Mouse (Mus musculus) heart, postnatal 4 days (tissue): ENCODE results near the gene Adamtsl5. TPM values are rescaled to one million over a fixed set of nuclear protein-coding genes. Genes with fewer than 3 reads are reported as not detected.

Experiments used
- DNase-seq: peaks from one replicate; pipeline ENCODE4 v3.0.0; 2021
- total RNA-seq, 2 experiments: library from RNA; stranded (reverse); gene quantifications; 2 replicates each; pipeline ENCODE4 v1.2.3; 2021

Gene Adamtsl5
- total RNA-seq, 2 experiments from 2014 or later = 32.8 to 34.2 TPM

- DNase-seq = no peak
These were observed 31.2 kb downstream of the Adamtsl5 start for GRCm38 (mm10) chr10:80317011-80317410.

DNA sequence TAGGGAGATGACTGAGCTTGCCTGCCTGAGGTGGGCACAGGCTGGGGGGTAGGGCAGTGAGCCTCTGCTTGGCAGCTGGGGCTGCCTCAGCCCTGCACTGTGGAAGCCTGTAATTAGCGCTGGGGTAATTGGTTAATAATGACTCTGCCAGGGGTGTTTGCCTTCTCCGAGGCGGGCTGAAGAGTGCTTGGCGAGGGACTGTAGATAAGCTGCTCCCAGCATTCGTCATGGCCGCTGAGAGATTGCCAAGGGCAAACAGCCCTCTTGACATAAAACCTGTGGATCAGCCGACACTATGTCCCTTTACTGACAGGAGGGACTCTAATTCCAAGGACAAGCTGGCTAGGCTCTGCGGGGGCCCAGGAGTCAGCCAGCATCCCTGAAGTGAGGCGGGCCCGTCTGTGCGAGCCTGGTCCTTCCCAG is 31.8 kb downstream of the Adamtsl5 start:
- DNase-seq = peak; percentile 63

GRCm38 (mm10) chr10:80315315-80315714 is 32.9 kb downstream of the Adamtsl5 start:
- DNase-seq = no peak

GRCm38 (mm10) chr10:80314494-80315001 is 33.7 kb downstream of the Adamtsl5 start:
- DNase-seq = no peak

- peak; percentile 54 for DNase-seq
These were observed 34.5 kb downstream of the Adamtsl5 start for GRCm38 (mm10) chr10:80313627-80314201.

GRCm38 (mm10) chr10:80312586-80313504 is 35.4 kb downstream of the Adamtsl5 start:
- DNase-seq = no peak

- DNase-seq = no peak
These were observed 36.7 kb downstream of the Adamtsl5 start for GRCm38 (mm10) chr10:80311560-80311959.

GRCm38 (mm10) chr10:80304862-80305261 is 43.4 kb downstream of the Adamtsl5 start:
- no peak for DNase-seq

DNA sequence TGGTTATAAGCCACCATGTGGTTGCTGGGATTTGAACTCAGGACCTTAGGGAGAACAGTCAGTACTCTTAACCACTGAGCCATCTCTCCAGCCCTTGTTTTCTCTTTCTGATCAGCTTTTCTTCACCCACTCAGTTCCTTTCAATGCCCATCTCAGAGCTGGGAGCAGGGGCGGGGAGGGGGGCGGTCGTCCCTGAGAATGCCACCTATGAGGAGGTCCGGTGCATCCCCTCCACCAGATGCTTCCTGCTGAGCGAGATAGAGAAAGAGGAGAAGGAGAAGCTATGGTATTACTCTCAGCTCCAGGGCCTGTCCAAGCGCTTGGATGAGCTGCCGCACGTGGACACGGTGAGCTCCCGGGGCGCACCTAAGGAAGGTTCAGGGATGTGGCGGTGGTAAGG is 43.8 kb downstream of the Adamtsl5 start:
- DNase-seq = no peak

DNA sequence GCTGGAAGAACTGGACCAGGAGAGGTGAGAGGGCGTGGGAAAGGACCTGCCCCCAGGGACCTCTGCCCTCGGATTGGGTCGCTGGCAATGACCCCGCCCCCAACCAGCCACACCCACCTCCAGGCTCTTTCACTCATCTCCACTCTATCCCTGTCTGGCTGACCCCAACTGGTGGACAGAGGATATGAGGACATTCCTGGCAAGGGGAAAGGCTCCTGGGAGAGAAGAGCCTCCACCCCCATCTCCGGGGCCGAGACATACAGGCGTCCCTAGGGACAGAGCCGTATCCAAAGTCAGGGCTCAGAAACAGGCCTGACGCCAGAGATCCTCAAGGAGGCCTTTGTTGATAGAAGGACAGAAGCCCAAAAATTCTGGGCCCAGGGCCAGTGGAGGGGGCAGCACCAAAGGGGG is 45.7 kb downstream of the Adamtsl5 start:
- peak; percentile 86 for DNase-seq

DNA sequence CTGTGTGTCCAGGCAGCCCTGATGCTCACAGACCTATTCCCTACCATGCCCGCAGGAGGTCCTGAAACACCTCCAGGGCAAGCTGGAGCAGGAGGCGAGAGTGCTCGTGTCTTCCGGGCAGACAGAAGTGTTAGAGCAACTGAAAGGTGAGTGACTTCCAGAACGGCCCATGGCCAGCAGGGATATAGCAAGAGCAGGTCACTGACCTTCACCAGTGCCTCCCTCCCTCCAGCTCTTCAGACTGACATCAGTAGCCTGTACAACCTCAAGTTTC is 46.2 kb downstream of the Adamtsl5 start:
- DNase-seq = no peak

DNA sequence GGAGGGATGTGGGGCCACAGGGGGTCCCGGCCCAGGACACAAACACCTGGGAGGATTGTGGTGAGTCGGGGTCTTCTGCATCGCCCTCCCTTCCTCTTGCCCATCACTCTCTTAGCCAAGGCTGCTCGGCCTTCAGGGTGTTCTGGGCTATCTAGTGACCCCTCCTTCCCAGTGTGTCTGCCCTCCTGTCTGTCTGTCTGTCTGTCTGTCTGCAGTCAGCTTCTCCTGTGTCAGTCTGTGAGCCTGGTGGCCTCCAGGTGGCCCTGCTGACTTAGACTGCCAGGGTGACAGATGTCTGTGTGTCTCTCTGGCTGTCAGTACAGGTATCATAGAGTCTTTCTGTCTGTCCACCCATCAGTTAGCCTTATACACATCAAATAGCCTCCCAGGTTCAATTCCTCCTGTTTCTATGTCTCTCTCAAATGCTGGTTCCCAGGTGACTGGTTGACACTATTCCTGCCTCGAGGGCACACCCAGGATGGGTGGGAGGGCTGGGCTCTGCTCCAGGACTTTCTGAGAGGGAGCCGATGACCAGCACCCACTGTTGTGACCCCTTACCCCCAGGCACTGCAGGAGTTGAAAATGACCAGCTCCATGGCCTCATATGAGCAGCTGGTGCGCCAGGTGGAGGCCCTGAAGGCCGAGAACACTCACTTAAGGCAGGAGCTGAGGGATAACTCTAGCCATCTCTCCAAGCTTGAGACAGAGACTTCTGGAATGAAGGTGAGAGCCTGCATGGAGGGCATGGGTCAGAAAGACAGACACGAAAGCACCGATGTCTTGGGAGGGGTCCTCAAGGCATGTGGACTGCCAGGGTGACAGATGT is 46.7 kb downstream of the Adamtsl5 start:
- no peak for DNase-seq

- no peak for DNase-seq
These were observed 47.5 kb downstream of the Adamtsl5 start for GRCm38 (mm10) chr10:80300672-80301181.

DNA sequence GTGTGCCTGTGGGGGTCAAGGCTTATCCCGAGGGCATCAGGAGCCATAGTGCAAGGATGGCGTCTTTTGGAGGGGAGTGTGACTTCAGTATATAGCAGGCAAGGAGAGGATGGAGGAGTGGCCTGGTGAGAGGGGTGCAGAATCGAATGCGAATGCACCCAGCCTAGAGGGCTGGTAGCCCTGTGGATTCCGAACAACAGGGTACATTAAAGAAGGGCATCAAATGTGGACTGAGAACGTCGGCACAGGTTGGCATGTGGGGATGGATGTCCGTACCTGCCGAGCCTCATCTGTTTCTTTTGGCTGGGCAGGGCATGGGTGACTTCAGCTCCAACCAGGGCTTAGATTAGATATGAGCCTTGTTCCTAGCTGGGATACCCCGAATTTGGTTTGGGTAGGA is 48.4 kb downstream of the Adamtsl5 start:
- DNase-seq = no peak

DNA sequence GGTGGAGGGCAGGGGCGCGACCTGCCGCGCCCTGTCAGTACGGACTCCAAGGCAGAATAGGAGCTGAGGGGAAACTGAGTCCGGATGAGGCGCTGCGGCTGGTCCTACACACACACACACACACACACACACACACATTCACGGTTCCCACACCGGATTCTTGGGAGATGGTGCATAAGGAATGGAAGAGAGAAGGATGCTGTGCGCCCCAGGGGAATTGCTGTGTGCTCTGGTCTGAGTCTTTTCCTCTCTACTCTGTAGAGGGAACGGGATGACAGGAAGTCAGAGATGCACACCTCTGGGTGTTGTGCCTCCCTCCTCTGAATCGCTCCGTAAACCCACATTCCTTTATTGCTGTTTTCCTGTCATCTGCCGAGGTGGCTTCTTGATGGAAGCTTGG is 48.9 kb downstream of the Adamtsl5 start:
- no peak for DNase-seq

DNA sequence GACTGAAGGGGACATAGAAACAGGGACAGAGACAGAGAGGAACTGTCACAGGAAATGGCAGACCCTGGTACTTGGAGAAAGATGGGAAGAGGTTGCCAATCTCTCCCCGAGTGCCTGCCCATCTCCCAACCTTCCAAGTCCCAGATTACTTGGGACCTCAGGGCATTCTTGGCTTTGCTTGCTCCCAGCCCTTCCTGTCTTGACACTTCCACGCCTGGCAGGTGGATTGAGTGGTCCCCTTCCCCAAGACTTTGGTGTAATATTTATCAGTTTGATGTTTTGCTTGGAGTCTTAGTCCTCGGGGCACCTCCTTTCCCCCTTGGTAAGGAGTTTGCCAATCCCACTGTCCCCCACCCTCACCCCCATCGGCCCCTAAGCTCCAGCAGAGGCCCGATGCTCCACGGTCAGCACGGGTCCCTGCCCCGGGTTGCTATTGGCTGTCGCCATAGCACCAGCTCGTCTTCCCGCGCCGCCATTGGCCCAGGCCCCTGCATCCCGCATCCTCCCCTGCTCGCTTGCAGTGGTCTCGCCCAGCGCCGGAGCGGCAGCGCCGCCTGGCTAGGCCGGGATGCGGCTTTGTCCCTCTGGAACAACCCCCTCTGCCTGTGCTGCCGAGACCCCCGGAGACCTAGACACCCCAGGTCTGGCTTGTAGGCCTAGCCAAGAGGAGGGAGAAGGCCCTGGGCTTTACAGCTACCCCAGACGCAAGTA is 49.5 kb downstream of the Adamtsl5 start:
- DNase-seq = peak; percentile 75

DNA sequence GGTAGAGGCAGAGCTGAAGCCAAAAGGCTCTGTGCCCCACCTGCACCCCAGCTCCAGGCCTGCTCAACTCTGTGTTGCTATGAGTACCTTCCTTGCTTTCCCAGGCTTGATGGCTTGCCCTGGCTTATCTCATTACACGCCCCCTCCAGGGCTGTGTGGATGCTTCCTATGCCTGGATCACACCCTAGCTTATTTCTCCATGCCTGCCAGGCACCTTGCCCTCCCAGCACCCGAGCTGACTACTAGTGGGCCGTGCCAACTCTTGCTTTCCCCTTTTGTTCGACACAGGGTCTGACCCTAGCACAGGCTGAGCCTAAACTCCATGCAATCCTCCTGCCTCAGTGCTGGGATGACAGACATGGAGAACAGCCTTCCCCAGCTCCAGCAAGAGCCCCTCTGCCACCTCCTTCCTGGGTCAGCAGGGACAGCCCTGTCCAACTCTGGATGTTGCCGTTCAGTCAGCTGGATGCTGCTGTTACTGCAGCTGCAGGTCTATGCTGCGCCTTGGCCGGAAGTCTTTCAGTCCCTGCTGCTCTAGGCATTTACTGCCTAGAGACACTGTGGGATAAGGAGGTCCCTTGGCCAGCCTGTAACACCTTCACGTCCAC is 50.6 kb downstream of the Adamtsl5 start:
- no peak for DNase-seq

DNA sequence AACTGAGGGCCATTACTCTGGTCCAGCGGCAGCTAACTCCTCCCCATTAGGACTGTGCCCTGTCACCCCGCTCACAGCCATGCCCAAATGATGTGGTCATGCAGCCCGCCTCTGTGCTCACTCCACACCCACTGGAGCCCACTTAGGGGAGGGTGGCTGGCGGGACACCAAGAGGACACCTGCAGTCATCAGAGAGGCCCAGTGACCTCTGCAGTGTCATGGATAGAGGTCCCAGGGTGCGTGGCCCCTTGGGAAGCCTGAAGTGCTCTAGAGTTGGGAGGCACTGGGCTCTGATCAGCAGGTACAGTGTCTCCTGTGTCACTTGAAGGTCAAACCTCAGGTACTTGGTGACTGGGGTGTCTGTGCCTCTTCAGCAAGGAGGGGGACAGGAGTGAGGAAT is 51.4 kb downstream of the Adamtsl5 start:
- no peak for DNase-seq

DNA sequence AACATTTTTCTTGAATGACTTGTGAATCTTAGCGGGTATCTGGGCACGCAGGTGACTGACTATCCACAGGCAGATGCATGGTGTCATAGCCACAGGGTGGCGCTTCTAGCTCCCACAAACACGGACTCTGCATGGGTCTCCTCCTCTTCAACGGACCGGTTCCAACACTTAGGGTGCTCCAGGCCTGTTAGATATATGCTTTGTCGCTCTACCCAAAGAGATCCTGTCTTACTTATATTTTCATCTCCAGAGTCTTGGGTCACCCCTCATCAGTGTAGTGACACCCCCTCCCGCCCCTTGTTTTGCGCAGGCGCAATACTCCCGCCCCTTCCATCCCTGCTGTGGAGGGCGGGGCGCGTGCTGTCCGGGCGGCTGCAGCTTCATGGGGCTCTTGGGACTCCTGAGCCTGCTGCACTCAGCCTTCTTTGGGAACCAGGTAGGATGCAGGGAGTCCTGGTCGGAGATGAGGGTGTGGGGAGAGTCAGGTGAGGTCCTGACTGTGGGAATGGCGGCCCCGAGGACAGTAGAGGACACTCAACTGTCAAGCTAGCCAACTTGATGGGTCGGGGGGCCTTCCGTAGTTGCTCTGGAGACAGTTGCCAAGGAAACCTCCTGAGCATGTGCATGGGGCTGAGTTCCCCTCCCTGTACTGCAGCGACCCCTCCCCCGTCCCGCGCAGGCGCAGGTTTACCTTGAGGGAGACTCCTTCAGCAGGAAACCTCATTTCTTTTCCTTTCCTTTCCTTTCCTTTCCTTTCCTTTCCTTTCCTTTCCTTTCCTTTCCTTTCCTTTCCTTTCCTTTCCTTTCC is 52.4 kb downstream of the Adamtsl5 start, which contains the start of gene Apc2:
Gene Apc2, plus strand, starts transcription at position 360 of the 808 bp plus-strand sequence.
- DNase-seq = peak; percentile 73

GRCm38 (mm10) chr10:80294788-80295303 is 53.4 kb downstream of the Adamtsl5 start:
- no peak for DNase-seq
